Mouse (Mus musculus): ENCODE results near the gene 4931406P16Rik. TPM values are rescaled to one million over a fixed set of nuclear protein-coding genes. Genes with fewer than 3 reads are reported as not detected.

4931406P16Rik gene
- polyA plus RNA-seq, 1 experiment, result 8.5 TPM

DNA sequence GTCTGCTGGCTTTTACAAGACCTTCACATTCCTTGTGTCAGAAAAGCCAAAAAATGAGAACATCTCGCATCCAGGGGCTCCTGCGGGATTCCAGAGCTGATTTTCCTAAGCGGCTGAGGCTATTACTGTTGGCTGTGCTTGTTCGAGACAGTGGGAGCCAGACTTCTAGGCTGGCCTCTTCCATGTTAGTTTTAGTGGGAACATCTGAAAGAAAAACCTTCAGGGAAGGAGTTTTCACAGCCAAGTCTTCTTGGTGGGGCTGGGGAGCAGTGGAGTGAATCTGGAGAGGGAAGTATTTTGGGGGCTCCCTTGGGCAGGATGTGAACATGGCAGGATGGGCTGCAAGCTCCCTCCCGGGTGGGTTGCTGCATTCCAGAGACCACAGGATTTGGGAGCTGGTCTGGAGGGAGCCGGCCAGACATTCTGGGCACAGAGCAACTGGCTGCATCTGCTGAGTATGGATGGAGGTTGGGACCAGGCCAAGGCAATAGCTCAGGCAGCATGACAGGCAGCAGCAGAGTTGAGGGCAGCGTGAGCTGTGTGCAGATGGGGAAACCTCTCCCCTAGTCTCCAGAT lies 4.6 kb upstream of the 4931406P16Rik start:
- DNase-seq (ENCODE audit: low read depth, low spot score), result no peak
- 59% methylated on average over 7 of the region's 7 CpGs for WGBS

DNA sequence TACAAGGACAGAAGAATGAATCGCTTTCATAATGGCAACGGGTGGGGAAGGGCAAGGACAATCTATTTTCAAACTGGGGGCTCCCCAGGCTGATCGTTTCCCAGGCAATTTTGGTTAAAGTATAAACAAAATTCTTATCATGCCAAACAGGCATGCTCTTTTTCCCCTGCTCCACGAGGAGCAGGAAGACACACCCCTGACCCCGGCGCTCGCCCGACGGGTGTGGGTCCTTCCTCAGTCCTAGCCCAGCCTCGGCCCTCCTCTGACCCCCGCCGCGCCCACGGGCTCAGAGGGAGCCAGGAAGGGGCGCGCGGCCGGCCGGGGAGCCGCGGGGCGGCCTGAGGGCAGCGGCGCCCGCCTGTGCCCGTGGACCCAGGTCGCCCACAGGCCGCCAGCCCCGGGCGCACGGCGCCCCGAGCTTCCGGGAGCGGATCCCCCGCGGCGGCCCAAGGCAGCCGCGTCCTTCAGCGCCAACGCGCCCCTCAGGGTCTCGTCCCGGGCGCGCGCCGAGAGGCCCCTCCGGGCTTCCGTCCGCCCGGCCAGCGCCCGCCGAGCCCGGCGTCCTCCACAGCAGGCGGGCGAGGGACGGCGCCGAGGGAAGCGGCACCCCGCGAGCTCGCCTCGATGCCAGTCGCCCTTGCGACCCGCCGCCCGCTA lies 437 bp downstream of the 4931406P16Rik start:
- WGBS, result under 1% methylated on average over 72 of the region's 73 CpGs
- DNase-seq (ENCODE audit: low read depth, low spot score), result no peak

DNA sequence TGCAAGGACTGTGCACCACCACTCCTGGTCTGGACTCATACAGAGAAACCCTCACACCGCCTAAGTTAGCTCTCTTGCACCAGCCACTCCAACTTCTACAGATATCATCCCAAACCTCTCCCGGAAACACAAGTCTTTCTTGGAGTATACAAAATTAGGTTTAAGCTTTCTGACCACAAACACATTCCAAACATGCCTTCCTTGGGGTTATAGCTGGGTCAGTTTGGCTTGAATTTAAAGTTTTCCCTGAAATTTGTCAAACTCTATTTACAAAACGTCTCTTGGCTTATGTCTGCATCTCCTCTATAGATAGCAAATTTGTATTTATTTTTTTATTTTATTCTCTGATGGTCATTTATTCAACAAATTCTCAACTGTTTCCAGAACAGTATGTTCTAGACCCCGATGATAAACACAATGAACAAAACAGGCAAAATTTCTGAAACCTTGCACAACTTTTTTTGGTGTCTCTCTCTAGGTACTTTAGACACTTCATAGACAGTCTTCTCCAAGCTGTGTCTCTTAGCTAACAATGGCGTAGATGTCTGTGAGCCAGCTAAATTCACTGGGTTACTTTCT lies 4.1 kb downstream of the 4931406P16Rik start:
- no peak for DNase-seq (ENCODE audit: low read depth, low spot score)
- WGBS, result 77% methylated on average over 5 of the region's 5 CpGs

DNA sequence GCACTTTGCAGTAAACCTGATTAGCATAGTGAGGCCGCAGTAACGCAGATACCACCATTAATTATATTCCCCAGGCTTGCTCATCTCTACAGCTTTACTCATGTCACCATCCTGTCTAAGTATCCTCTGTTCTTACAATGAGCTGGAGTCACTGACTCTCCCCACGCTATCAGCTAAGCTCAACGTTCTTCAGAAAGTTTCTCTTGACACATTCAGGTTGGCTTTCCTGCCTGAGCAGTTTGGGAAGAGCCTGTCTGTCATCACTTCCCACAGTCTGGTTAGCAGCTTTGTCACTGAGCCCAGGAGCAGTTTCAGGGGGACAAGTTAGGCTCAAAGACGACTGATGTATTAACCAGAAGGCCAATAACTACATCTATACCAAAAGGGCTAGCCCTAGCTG lies 4.8 kb downstream of the 4931406P16Rik start:
- DNase-seq (ENCODE audit: low read depth, low spot score), result no peak
- WGBS, result 71% methylated on average over 5 of the region's 5 CpGs

DNA sequence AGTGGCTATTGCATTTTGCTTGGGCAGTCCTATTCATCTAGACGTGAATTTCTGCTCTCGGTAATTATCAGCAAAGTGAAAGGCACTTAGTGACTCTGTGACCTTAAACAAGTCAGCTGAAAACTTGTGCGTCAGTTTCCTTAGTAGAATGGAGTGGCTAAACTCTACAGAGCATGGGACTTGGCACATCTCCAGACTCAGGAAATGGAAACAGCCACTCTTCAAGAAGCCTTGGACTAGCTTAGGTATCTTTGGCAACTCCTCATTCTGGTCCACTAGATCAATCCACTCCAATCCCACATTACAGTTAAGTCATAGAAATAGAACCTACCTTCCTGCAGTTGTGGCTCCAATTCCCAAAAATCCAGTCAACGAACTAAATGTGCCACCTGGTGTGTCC lies 7.9 kb downstream of the 4931406P16Rik start:
- no peak for DNase-seq (ENCODE audit: low read depth, low spot score)
- 59% methylated on average over 4 of the region's 4 CpGs for WGBS

DNA sequence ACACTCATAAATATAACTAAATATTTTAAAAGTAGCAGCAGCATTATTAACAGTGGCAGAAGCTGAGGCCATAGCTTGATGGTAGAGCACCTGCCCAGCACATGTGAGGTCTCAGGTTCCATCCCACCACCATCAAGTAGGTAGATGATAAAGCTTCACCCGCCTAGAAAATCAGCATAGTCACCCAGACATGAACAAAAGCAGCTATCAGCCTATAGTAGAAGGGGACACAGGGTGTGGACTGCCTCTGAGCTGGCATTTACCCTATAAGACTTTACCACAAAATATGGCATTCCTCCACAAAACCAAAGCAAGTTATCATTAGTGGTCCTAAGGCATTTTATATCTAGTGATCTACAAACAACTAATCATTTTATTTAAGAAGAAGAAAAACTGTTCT lies 10.7 kb downstream of the 4931406P16Rik start:
- no peak for DNase-seq (ENCODE audit: low read depth, low spot score)
- WGBS, result 86% methylated on average over 1 of the region's 1 CpGs

DNA sequence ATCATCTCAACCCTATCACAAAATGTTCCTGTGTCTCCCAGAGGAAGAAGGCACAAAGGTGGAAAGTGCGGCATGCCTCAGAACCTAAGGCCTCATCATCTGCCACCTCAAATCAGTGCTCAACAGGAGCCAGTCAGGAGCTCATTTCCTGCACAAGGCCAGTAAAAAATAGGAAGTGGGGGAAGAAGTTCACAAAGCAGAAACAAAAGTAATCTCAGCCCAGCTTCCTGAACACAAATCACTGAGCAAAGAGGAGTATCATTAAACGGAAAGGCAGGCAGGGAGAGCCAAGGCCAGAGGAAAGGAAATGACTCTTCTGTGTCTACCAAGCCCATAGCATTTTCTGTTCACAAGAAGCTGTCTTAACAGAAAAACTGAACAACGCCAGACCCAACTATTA lies 11.4 kb downstream of the 4931406P16Rik start:
- 81% methylated on average over 3 of the region's 3 CpGs for WGBS
- DNase-seq (ENCODE audit: low read depth, low spot score), result no peak

DNA sequence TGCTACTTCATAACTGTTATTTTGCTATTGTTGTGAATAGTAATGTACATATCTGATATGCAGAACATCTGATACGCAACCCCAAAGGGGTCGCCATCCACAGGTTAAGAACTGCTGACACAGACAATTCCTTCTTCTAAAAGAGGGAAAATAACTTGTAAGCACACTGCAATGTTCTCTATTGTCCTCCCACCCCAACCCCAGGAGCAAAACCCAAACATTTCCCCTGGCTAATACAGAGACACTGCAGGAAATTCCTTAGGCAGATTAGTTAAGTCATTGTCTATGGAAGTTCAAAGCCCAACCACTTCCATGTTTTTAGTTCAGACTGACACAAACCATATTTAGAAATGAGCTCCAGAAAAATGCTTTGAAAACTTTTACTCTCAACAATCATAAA lies 14.5 kb downstream of the 4931406P16Rik start:
- no peak for DNase-seq (ENCODE audit: low read depth, low spot score)
- WGBS, result 93% methylated on average over 2 of the region's 2 CpGs

DNA sequence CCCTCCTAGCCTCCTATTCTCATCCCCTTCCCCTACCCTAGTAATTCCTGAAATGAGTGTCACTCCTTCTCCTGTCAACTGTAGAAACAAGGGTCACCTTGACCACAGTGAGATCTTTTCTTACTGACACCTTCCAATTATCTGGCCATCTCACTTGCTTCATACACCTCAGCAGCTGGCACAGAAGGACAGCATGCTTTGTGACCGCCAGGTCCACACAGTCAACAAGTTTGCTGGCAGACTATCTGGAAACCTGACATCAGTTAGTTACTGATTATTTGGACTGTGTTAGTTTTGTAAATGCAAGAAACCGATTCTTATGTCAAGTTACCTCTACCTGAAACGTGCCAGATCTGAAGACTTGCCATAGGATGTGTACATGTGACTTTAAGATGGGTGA lies 17.2 kb downstream of the 4931406P16Rik start:
- DNase-seq (ENCODE audit: low read depth, low spot score), result no peak
- 79% methylated on average over 3 of the region's 3 CpGs for WGBS

DNA sequence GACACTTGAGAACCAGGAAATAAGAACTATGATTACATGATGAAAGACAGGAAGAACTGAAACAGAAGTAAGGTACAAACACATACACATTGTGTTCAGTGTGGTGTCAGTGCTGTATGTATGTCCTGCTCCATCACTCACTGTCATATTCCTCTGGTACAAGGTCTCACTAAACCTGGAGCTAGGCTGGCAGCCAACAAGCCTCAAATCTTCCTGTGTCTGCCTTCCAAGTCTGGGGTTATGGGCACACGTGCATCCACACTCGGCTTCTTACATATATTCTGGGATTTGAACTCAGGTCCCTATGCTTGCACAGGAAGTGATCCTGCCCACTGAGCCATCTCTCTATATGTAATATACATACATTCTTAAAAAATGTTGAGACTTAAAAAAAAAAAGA lies 20.7 kb downstream of the 4931406P16Rik start:
- WGBS, result 81% methylated on average over 2 of the region's 2 CpGs
- no peak for DNase-seq (ENCODE audit: low read depth, low spot score)

DNA sequence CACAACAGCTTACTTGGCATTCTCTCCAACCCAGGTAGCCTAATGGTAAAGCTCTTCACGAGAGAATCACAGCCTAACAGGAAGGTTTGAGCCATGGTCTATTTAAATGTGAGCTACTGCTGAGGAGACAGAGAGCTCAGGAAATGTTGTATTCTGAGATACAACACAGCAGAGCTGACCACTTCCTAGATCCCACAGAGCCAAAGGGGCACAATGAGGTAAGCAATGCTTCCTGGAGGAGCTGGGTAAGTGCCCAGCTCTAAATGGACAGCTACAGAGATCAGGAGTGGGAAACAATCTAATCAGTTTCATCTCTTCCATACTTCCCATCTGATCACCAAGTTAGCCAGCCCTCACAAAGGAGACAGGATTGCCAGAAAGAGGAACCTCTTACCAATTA lies 22.1 kb downstream of the 4931406P16Rik start:
- no peak for DNase-seq (ENCODE audit: low read depth, low spot score)
- WGBS, result 60% methylated on average over 1 of the region's 1 CpGs

DNA sequence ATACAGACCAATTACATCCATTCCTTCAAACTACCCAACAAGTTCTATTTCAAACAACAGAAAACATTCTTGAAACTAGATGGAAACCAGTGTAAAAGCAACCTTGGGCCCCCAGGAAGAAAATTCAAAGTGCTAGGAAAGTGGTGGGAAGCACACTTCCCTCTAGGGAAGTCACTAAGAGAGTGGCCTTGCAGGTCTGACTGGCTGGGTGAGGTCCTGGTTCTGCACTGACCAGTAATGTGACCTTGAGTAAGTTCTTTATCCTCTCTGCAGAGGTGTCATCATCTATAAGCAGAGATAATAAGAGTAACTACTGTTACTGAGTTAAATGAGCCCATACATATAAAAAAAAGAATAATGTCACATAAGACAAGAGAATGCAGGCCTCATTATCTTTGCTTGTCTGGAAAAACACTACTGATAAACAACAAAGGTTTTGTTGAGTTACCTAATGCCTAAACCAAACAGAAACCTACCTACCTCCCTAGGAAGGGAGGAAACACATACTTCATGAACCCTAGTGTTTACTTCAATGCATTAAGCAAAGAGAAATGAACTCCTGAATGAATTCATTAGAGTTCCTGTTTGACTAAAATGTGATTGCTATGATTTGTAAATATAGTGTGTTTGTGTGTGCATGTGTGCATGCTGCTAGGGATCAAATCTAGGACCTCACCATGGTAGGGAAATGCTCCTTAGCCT lies 22.8 kb downstream of the 4931406P16Rik start:
- DNase-seq (ENCODE audit: low read depth, low spot score), result no peak

DNA sequence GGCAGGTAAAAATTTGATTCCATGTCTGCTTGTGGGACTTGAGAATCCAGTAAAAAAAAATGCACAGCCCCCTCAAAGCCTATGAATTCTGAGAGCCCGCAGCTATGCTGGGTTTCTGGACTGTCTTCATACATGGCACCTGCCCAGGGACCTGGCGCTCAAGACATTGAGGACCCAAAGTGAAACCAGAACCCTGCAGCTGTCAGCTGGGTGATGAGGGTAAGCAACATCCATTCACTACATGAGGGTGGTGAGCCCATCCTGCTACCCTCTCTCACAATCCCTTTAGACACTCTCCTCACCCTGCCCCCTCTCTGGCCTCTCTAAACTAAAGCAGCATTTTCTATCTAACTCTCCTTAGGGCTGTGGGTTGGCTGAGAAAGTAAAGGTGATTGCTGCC lies 35.7 kb downstream of the 4931406P16Rik start:
- no peak for DNase-seq (ENCODE audit: low read depth, low spot score)
- 91% methylated on average over 2 of the region's 2 CpGs for WGBS

DNA sequence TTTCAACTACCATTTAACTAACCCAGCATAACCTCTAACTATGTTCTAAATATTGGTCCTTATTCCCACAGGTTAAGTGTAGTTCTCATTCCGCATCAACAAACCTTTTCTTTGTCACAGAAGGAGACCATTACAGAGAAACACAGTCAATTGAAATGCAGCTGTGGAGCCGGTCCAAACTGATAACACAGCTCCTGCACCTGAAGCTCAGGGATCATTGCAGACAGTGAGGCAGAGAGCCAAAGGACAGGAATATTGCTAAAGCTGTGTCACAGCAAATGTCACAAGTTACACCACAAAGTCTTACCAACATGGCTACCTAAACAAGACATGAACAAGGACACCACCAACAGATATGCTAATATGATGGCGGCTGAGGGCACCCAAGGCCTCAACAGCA lies 37.3 kb downstream of the 4931406P16Rik start:
- WGBS, result 89% methylated on average over 3 of the region's 3 CpGs
- DNase-seq (ENCODE audit: low read depth, low spot score), result no peak

DNA sequence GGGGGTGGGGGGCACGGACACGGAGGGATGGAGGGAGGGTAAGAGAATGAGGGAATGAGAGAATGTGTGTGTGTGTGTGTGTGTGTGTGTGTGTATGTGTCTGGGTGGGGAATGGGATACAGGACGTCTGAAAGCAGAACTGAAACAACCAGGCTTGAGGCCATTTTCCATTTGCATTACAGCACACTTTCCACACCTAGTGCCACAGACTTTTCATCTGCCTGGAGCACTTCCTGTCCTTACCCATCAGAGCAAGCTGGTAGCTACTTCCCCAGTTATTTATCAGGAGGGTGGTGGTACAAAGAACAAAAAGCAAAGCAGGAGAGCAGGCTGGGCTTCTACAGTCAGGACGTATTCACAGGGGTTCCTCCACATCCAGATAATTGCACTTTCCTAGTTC lies 40.9 kb downstream of the 4931406P16Rik start:
- 70% methylated on average over 4 of the region's 4 CpGs for WGBS
- no peak for DNase-seq (ENCODE audit: low read depth, low spot score)

DNA sequence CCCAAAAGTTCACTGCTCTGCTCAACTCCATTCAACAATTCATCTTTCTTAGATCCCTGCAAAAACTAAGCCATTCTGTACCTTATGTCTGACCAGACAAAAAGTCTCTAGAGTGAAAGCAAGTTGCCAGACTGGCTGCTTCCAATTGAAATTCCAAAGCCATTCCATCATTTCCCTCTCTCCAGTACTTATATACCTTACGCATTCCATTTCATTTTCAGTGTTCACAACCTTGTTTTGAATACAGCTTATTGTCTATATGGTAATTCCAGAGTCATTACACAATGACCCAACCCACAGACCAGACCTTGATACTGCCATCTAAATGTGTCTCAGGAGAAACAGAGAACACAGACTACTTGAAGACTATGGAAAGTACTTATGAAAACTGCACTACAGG lies 44.9 kb downstream of the 4931406P16Rik start:
- 54% methylated on average over 1 of the region's 1 CpGs for WGBS
- DNase-seq (ENCODE audit: low read depth, low spot score), result no peak

DNA sequence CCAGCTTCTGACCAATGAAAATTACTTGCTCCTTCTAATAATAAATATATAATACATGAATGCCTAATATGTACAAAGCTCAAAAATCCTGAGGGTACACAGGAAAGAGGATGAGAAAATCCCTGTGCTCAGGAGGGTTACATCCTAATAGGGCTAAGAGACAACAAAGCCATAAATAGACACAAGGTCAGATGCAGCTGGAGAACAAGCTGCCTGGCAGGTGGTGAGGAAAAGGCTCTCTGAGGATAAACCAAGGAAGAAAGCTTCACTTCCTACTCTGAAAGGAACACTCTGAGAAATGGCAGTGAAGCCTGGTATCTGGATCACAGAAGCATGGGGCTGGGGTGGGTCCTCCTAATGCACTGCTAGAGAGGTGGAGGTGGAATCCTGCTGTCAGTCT lies 46.9 kb downstream of the 4931406P16Rik start:
- DNase-seq (ENCODE audit: low read depth, low spot score), result no peak

DNA sequence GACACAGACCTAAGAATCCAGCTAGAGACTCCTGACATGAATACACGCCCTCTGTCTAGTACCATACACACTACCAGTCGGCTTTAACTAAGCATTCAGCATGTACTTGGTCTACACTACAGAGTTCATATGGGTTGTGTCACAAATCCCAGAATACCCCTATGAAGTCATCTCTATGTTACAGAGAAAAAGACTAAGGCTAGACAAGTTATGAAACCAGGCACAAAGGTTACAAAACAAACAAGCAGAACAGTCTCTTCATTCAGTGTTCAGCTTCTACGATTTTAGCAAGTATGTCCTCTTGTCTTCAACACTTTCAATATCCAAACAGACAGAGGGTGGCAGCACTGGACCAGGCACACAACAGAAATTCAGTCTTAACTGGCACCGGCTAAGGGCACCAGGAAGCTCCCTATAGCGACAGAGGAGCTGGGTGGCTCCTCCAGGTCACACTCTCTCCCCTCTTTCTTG lies 47.4 kb downstream of the 4931406P16Rik start:
- 14% methylated on average over 5 of the region's 5 CpGs for WGBS
- DNase-seq (ENCODE audit: low read depth, low spot score), result peak; percentile 46

DNA sequence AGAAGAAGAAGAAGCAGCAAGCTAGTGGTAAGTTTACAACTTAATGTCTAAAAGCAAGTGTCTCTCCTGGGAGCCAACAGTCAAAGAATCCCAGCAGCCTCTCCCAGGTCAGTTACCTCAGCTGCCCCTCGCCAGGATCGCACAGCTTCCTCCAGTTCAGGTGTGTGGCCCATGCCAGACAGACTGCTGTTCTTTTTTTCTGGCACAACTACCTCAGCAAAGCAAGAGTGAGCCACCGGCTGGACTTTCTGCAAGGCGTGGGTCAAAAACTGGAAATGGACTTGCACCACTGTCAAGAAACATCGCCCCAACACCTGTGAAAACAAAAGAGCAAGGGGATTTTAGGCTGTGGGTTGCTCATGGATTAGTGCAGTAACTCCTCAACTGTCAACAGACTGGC lies 49.9 kb downstream of the 4931406P16Rik start:
- no peak for DNase-seq (ENCODE audit: low read depth, low spot score)
- WGBS, result 75% methylated on average over 5 of the region's 5 CpGs

DNA sequence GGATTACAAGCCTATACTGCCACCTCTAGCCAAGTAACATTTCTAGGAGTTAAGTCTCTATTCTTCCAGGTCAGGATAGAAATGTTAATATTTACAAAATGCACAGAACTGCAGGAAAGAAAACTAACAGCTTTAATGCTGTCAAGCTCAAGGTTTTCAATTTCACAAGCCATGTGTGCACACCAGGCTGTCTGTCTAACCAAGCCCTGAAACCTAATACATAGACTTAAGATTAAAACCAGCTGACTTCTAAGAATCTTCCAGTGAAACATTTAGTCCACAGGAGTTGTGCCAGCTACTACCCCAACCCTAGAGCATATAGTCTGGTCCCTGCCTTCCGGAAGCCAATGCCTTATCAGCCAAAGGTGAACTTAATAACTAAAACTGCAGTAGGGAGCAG lies 54.9 kb downstream of the 4931406P16Rik start:
- WGBS, result 98% methylated on average over 1 of the region's 1 CpGs
- DNase-seq (ENCODE audit: low read depth, low spot score), result no peak

DNA sequence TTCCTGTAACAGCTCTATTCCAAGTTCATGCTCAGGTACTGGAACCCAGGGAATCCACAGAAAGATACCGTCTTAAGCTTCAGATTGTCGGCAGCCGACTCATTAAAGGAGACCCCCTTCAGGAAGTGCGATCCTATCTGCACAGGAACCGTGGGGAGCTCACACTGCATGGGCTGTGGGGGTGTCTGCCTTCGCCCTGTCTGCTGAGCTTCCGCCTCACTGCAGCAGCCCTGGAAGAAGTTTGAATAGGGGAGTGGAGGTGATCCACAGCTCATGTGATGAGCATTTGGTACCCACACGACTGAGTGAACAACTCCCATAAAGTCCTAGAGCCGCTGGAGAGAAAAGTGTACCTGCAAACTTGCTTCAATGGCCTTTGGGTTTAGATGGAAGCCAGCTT lies 56.1 kb downstream of the 4931406P16Rik start:
- 84% methylated on average over 9 of the region's 9 CpGs for WGBS

More for the DNA sequence above, 56.1 kb downstream of the 4931406P16Rik start:
- DNase-seq (ENCODE audit: low read depth, low spot score), result no peak
